Mouse (Mus musculus): ENCODE results near the gene Fam129b. TPM values are rescaled to one million over a fixed set of nuclear protein-coding genes. Genes with fewer than 3 reads are reported as not detected.

Gene Fam129b
- polyA plus RNA-seq (2015; fragmentation: Nextera tagmentation; extraction: Ambion mirVana), result 22.6 and 24.0 TPM in 2 replicates

GRCm38 (mm10) chr2:32875675-32876489 is at the start of gene Fam129b:
Fam129b (plus strand) TSS chr2:32876114.

GRCm38 (mm10) chr2:32846805-32847467 is 29.0 kb upstream of the Fam129b start, which contains the start of gene Stxbp1:
Stxbp1 (minus strand) TSS chr2:32847245.

GRCm38 (mm10) chr2:32961192-32961995 is 85.5 kb downstream of the Fam129b start, which contains the start of the genes Rpl12 and Lrsam1:
Rpl12 (plus strand) TSS chr2:32961559.
Lrsam1 (minus strand) TSS chr2:32961614.

Other genes with a start within 250 kb of the Fam129b start
- gene Eng, start 229.5 kb upstream of the Fam129b start, polyA plus RNA-seq (2015; fragmentation: Nextera tagmentation; extraction: Ambion mirVana), result 22.6 and 25.0 TPM in 2 replicates
- gene Fpgs, start 172.0 kb upstream of the Fam129b start, polyA plus RNA-seq (2015; fragmentation: Nextera tagmentation; extraction: Ambion mirVana), result 20.9 and 21.2 TPM in 2 replicates
- 64.5 and 66.3 TPM in 2 replicates for gene Cdk9, start 163.0 kb upstream of the Fam129b start, polyA plus RNA-seq (2015; fragmentation: Nextera tagmentation; extraction: Ambion mirVana)
- 50.6 and 52.5 TPM in 2 replicates for gene Sh2d3c, start 155.1 kb upstream of the Fam129b start, polyA plus RNA-seq (2015; fragmentation: Nextera tagmentation; extraction: Ambion mirVana)
- gene 6330409D20Rik, start 135.1 kb upstream of the Fam129b start, polyA plus RNA-seq (2015; fragmentation: Nextera tagmentation; extraction: Ambion mirVana), result 3.0 and 4.6 TPM in 2 replicates
- 52.3 and 58.5 TPM in 2 replicates for gene Tor2a, start 118.9 kb upstream of the Fam129b start, polyA plus RNA-seq (2015; fragmentation: Nextera tagmentation; extraction: Ambion mirVana)
- 0.48 and 0.62 TPM in 2 replicates for gene Ttc16, start 100.5 kb upstream of the Fam129b start, polyA plus RNA-seq (2015; fragmentation: Nextera tagmentation; extraction: Ambion mirVana)
- gene Ptrh1, start 100.3 kb upstream of the Fam129b start, polyA plus RNA-seq (2015; fragmentation: Nextera tagmentation; extraction: Ambion mirVana), result 4.9 and 6.7 TPM in 2 replicates
- gene Cfap157, start 91.7 kb upstream of the Fam129b start, polyA plus RNA-seq (2015; fragmentation: Nextera tagmentation; extraction: Ambion mirVana), result 1.5 and 1.6 TPM in 2 replicates
- gene Stxbp1, start 28.9 kb upstream of the Fam129b start, polyA plus RNA-seq (2015; fragmentation: Nextera tagmentation; extraction: Ambion mirVana), result 346 and 388 TPM in 2 replicates
- gene Rpl12, start 85.4 kb downstream of the Fam129b start, polyA plus RNA-seq (2015; fragmentation: Nextera tagmentation; extraction: Ambion mirVana), result 109 and 117 TPM in 2 replicates
- 21.0 and 24.9 TPM in 2 replicates for gene Lrsam1, start 85.5 kb downstream of the Fam129b start, polyA plus RNA-seq (2015; fragmentation: Nextera tagmentation; extraction: Ambion mirVana)
- gene Slc2a8, start 106.0 kb downstream of the Fam129b start, polyA plus RNA-seq (2015; fragmentation: Nextera tagmentation; extraction: Ambion mirVana), result 32.7 and 35.2 TPM in 2 replicates